Mouse (Mus musculus): ENCODE results near the gene Chodl. TPM values are rescaled to one million over a fixed set of nuclear protein-coding genes. Genes with fewer than 3 reads are reported as not detected.

Gene Chodl
- polyA plus RNA-seq, 1 experiment from 2014 or later = 21.1 TPM

- DNase-seq (ENCODE audit: low spot score) (no peak), ATAC-seq (ENCODE audit: low FRiP score, low TSS enrichment) (no peak)
- H3K4me2 ChIP-seq (replicated peaks; ENCODE audit: low read depth) = no peak overlapping the region
- H3K9ac ChIP-seq (ENCODE audit: low read length) = no peak overlapping the region
- TF ChIP-seq CTCF (IDR thresholded peaks at IDR 0.05; ENCODE audit: low read depth) = peak; percentile 69
- no peak for TF ChIP-seq EP300 (optimal IDR thresholded peaks at IDR 0.05)
- 67% methylated on average over 4 of the region's 4 CpGs for WGBS
- H3K27ac ChIP-seq (replicated peaks) = no peak overlapping the region
- H3K4me1 ChIP-seq (replicated peaks; ENCODE audit: control insufficient read depth, insufficient read depth) = no peaks in the 10 kb centered on the region
- H3K27me3 ChIP-seq (ENCODE audit: control insufficient read depth, insufficient read depth, low read length) = no peaks in the 10 kb centered on the region
- no peaks in the 10 kb centered on the region for H3K36me3 ChIP-seq (ENCODE audit: control insufficient read depth, insufficient read depth, low read length)
- H3K4me3 ChIP-seq (ENCODE audit: low read depth, low read length) = no peak overlapping the region
- H3K9me3 ChIP-seq (ENCODE audit: control insufficient read depth, low read length) = no peaks in the 10 kb centered on the region
Observed at GRCm38 (mm10) chr16:78950359-78950758, 19.6 kb downstream of the Chodl start.

GRCm38 (mm10) chr16:78957434-78957833 is 26.7 kb downstream of the Chodl start:
- H3K4me2 ChIP-seq (replicated peaks; ENCODE audit: low read depth) = no peak overlapping the region
- H3K36me3 ChIP-seq (ENCODE audit: control insufficient read depth, insufficient read depth, low read length) = no peaks in the 10 kb centered on the region
- H3K9ac ChIP-seq (ENCODE audit: low read length) = no peak overlapping the region
- no peak overlapping the region for H3K4me3 ChIP-seq (ENCODE audit: low read depth, low read length)
- H3K9me3 ChIP-seq (ENCODE audit: control insufficient read depth, low read length) = no peaks in the 10 kb centered on the region
- H3K27ac ChIP-seq (replicated peaks) = no peak overlapping the region
- WGBS = 66% methylated on average over 2 of the region's 2 CpGs
- TF ChIP-seq CTCF (IDR thresholded peaks at IDR 0.05; ENCODE audit: low read depth) (no peak), EP300 (optimal IDR thresholded peaks at IDR 0.05) (no peak)
- no peaks in the 10 kb centered on the region for H3K4me1 ChIP-seq (replicated peaks; ENCODE audit: control insufficient read depth, insufficient read depth)
- no peak for DNase-seq (ENCODE audit: low spot score)
- H3K27me3 ChIP-seq (ENCODE audit: control insufficient read depth, insufficient read depth, low read length) = no peaks in the 10 kb centered on the region
- no peak for ATAC-seq (ENCODE audit: low FRiP score, low TSS enrichment)

- no peak for TF ChIP-seq EP300 (optimal IDR thresholded peaks at IDR 0.05)
- TF ChIP-seq CTCF (IDR thresholded peaks at IDR 0.05; ENCODE audit: low read depth) = peak; percentile 78
- no peak for DNase-seq (ENCODE audit: low spot score)
- no peak overlapping the region for H3K27ac ChIP-seq (replicated peaks)
Observed at GRCm38 (mm10) chr16:78969091-78969731, 38.5 kb downstream of the Chodl start.

GRCm38 (mm10) chr16:78974099-78974498 is 43.4 kb downstream of the Chodl start:
- H3K4me3 ChIP-seq (ENCODE audit: low read depth, low read length) = no peak overlapping the region
- H3K9ac ChIP-seq (ENCODE audit: low read length) = no peak overlapping the region
- no peaks in the 10 kb centered on the region for H3K4me1 ChIP-seq (replicated peaks; ENCODE audit: control insufficient read depth, insufficient read depth)
- no peaks in the 10 kb centered on the region for H3K27me3 ChIP-seq (ENCODE audit: control insufficient read depth, insufficient read depth, low read length)
- WGBS = 63% methylated on average over 13 of the region's 13 CpGs
- no peak overlapping the region for H3K4me2 ChIP-seq (replicated peaks; ENCODE audit: low read depth)
- no peak for TF ChIP-seq CTCF (IDR thresholded peaks at IDR 0.05; ENCODE audit: low read depth)
- ATAC-seq (ENCODE audit: low FRiP score, low TSS enrichment) (no peak), DNase-seq (ENCODE audit: low spot score) (peak; percentile 18)
- H3K27ac ChIP-seq (replicated peaks) = no peak overlapping the region
- H3K9me3 ChIP-seq (ENCODE audit: control insufficient read depth, low read length) = no peaks in the 10 kb centered on the region
- no peaks in the 10 kb centered on the region for H3K36me3 ChIP-seq (ENCODE audit: control insufficient read depth, insufficient read depth, low read length)

More at GRCm38 (mm10) chr16:78969091-78969731, 38.5 kb downstream of the Chodl start:
- WGBS = 34% methylated on average over 13 of the region's 13 CpGs
- no peaks in the 10 kb centered on the region for H3K4me1 ChIP-seq (replicated peaks; ENCODE audit: control insufficient read depth, insufficient read depth)
- no peak overlapping the region for H3K4me3 ChIP-seq (ENCODE audit: low read depth, low read length)
- H3K36me3 ChIP-seq (ENCODE audit: control insufficient read depth, insufficient read depth, low read length) = no peaks in the 10 kb centered on the region
- H3K27me3 ChIP-seq (ENCODE audit: control insufficient read depth, insufficient read depth, low read length) = no peaks in the 10 kb centered on the region
- H3K4me2 ChIP-seq (replicated peaks; ENCODE audit: low read depth) = no peak overlapping the region
- no peak for ATAC-seq (ENCODE audit: low FRiP score, low TSS enrichment)
- no peak overlapping the region for H3K9ac ChIP-seq (ENCODE audit: low read length)
- H3K9me3 ChIP-seq (ENCODE audit: control insufficient read depth, low read length) = no peaks in the 10 kb centered on the region

GRCm38 (mm10) chr16:78976384-78976783 is 45.6 kb downstream of the Chodl start:
- WGBS = 75% methylated on average over 8 of the region's 8 CpGs
- Histone ChIP-seq H3K4me2 (replicated peaks; ENCODE audit: low read depth) (no peak overlapping the region), H3K27me3 (ENCODE audit: control insufficient read depth, insufficient read depth, low read length) (no peaks in the 10 kb centered on the region), H3K36me3 (ENCODE audit: control insufficient read depth, insufficient read depth, low read length) (no peaks in the 10 kb centered on the region), H3K4me3 (ENCODE audit: low read depth, low read length) (no peak overlapping the region), H3K27ac (replicated peaks) (no peak overlapping the region), H3K4me1 (replicated peaks; ENCODE audit: control insufficient read depth, insufficient read depth) (no peaks in the 10 kb centered on the region), H3K9me3 (ENCODE audit: control insufficient read depth, low read length) (no peaks in the 10 kb centered on the region), H3K9ac (ENCODE audit: low read length) (no peak overlapping the region)
- DNase-seq (ENCODE audit: low spot score) (no peak), ATAC-seq (ENCODE audit: low FRiP score, low TSS enrichment) (no peak)
- TF ChIP-seq CTCF (IDR thresholded peaks at IDR 0.05; ENCODE audit: low read depth) = no peak
- TF ChIP-seq EP300 (optimal IDR thresholded peaks at IDR 0.05) = no peak

Other genes starting within 250 kb of the Chodl start
- gene Tmprss15, start 160.1 kb downstream of the Chodl start, polyA plus RNA-seq (2015; fragmentation: Nextera tagmentation; extraction: Ambion mirVana) = 0.06 and 0.07 TPM in 2 replicates

Data from stomach, postnatal 0 days (tissue).